Mouse (Mus musculus): ENCODE measurements around the gene Tmem185b.

Gene Tmem185b

DNA sequence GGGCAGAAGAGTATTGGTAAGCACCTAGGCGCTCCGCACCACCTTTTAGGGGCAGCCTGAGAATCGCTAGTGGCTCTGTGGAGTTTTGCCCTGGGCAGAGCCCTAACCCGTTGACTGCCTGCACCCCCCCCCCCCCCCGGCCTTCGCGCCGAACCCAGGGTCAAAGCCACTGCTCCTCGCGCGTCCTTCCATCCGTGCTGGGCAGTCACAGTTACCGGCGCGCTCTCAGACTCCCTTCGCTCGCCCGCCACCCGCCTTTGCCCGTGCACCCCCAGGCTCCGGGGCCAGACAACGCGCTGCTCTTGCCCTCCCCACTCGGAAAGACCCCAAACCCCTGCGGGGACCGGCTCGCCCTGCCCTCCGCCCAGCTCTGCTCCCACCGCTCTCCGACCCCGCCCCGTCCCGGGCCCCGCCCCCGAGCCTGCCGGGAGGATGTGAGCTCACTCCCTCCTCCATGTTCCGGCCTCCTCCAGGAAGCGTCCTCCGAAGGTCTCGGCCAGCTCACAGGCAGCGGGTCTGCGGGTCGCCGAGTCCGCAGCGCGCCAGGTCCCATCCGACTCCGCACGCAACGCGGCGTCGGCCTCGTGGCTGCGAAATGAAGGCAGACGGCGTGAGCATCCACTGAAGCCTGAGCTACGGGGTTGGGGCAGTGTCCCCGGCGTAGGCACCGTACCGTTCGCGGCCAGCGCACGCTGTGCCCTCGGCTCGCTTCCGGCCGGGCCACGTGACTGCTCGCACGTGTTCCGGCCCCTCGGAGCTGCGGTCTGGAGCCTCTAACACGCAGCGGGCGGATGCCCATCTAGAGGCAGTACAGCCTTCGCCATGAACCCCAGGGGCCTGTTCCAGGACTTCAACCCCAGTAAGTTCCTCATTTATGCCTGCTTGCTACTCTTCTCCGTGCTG is at the start of gene Tmem185b:
Tmem185b (plus strand) TSS at position 472 of the 903 bp plus-strand sequence.
- peaks cover 34% of the 10 kb centered on the region for H3K36me3 ChIP-seq (ENCODE audit: insufficient read depth, low read length)
- H3K4me3 ChIP-seq (replicated peaks; ENCODE audit: low read length), result peak within 1 kb of the TSS; percentile 88
- H3K27me3 ChIP-seq (ENCODE audit: insufficient read depth, low read length), result peaks cover 10% of the 10 kb centered on the region; the same call in 1 of the 2 replicates
- H3K9me3 ChIP-seq (ENCODE audit: low read length), result peaks cover 9% of the 10 kb centered on the region
- no peak for TF ChIP-seq NANOG (IDR thresholded peaks at IDR 0.05; ENCODE audit: borderline replicate concordance, low read length)
- peaks cover 53% of the 10 kb centered on the region for H3K4me1 ChIP-seq (replicated peaks; ENCODE audit: low read depth, low read length)

DNA sequence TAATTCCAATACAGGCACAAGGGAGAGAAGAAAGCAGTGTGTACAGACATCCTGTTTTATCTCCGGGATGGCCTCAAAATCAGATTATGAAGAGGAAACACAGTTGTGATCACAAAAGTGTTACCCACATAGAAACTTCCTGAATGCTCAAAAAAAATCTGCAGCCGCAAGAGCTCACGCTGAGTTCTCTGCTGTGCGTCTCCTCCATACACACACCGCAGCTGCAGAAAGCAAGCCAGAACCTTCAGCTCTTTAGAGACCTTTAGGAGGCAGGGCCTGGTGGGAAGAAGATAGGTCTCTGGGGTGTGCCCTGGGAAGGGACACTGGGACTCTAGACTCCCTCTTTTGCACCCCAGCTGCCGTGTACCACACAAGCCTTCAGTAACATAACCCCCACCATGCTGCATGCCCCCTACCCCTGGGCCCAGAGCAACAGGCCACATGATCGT is 49.0 kb upstream of the Tmem185b start:
- H3K36me3 ChIP-seq (ENCODE audit: insufficient read depth, low read length), result peaks cover 34% of the 10 kb centered on the region
- no peaks in the 10 kb centered on the region for H3K9me3 ChIP-seq (ENCODE audit: low read length)
- H3K4me1 ChIP-seq (replicated peaks; ENCODE audit: low read depth, low read length), result peaks cover 38% of the 10 kb centered on the region
- H3K27me3 ChIP-seq (ENCODE audit: insufficient read depth, low read length), result no peaks in the 10 kb centered on the region
- TF ChIP-seq CTCF (conservative IDR thresholded peaks at IDR 0.05; ENCODE audit: low read length) (no peak), POU5F1 (IDR thresholded peaks at IDR 0.05; ENCODE audit: borderline replicate concordance, low read length) (no peak), NANOG (IDR thresholded peaks at IDR 0.05; ENCODE audit: borderline replicate concordance, low read length) (no peak)
- no peak overlapping the region for H3K4me3 ChIP-seq (replicated peaks; ENCODE audit: low read length)

DNA sequence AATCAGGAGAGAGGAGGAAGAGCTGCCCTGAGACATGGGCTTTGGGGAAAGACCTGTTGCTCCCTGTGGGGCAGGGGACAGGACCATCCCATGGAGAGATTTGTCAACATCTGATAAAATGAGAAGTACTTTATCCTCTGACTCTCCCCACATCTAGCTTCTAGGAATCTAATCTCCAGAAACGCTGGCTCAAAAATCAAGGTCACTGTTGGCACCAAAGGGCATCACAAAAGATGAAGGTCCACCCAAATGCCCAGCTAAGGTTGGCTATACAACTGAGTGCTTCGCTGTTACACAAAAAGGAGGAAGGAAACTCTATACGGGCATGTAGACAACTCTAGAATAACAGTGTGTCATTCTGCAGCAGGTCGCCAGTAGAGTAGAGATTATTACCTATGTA is 46.3 kb upstream of the Tmem185b start:
- Histone ChIP-seq H3K27me3 (ENCODE audit: insufficient read depth, low read length) (no peaks in the 10 kb centered on the region), H3K9me3 (ENCODE audit: low read length) (no peaks in the 10 kb centered on the region), H3K4me3 (replicated peaks; ENCODE audit: low read length) (no peak overlapping the region), H3K36me3 (ENCODE audit: insufficient read depth, low read length) (peaks cover 24% of the 10 kb centered on the region), H3K4me1 (replicated peaks; ENCODE audit: low read depth, low read length) (peaks cover 38% of the 10 kb centered on the region)
- TF ChIP-seq NANOG (IDR thresholded peaks at IDR 0.05; ENCODE audit: borderline replicate concordance, low read length), result no peak
- no peak for TF ChIP-seq CTCF (conservative IDR thresholded peaks at IDR 0.05; ENCODE audit: low read length)
- no peak for TF ChIP-seq POU5F1 (IDR thresholded peaks at IDR 0.05; ENCODE audit: borderline replicate concordance, low read length)

- no peak overlapping the region for H3K4me3 ChIP-seq (replicated peaks; ENCODE audit: low read length)
- H3K4me1 ChIP-seq (replicated peaks; ENCODE audit: low read depth, low read length), result peaks cover 38% of the 10 kb centered on the region
- H3K27me3 ChIP-seq (ENCODE audit: insufficient read depth, low read length), result no peaks in the 10 kb centered on the region
- peaks cover 22% of the 10 kb centered on the region for H3K36me3 ChIP-seq (ENCODE audit: insufficient read depth, low read length)
- no peak for TF ChIP-seq CTCF (conservative IDR thresholded peaks at IDR 0.05; ENCODE audit: low read length)
- no peak for TF ChIP-seq NANOG (IDR thresholded peaks at IDR 0.05; ENCODE audit: borderline replicate concordance, low read length)
- TF ChIP-seq POU5F1 (IDR thresholded peaks at IDR 0.05; ENCODE audit: borderline replicate concordance, low read length), result no peak
- no peaks in the 10 kb centered on the region for H3K9me3 ChIP-seq (ENCODE audit: low read length)
Observed at GRCm38 (mm10) chr1:119480678-119481077, 45.3 kb upstream of the Tmem185b start.

DNA sequence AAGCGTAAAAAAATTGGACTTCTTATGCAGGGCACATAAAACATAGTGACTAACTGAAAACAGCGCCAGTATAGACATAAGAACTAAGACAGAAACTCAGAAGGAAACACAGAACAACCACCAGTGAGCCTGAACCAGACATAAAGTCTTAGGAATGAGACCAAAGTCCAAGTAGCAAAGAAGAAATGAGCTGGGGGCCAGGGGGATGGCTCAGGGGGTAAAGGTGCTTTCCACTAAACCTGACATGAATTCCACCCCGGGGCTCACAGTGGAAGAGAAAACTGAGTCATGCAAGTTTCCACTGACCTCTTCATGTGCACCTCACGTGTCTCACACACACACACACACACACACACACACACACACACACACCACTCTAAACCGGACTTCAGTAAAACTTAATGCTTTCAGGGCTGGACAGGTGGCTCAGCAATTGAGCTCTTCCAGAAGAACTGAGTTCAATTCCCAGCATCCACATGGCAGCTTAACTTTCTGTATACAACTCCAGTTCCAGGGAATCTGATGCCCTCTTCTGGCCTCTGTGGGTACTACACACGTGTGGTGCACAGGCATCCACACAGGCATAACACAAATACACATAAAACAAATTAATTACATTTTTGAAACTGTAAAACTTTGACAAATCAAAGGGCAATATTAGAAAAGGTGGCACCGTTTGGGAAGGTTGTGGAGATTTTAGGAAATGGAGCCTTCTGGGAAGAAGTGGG is 44.6 kb upstream of the Tmem185b start:
- Histone ChIP-seq H3K4me3 (replicated peaks; ENCODE audit: low read length) (no peak overlapping the region), H3K27me3 (ENCODE audit: insufficient read depth, low read length) (no peaks in the 10 kb centered on the region), H3K4me1 (replicated peaks; ENCODE audit: low read depth, low read length) (peaks cover 38% of the 10 kb centered on the region), H3K9me3 (ENCODE audit: low read length) (no peaks in the 10 kb centered on the region), H3K36me3 (ENCODE audit: insufficient read depth, low read length) (peaks cover 19% of the 10 kb centered on the region)
- peak; percentile 90 for TF ChIP-seq CTCF (conservative IDR thresholded peaks at IDR 0.05; ENCODE audit: low read length)
- TF ChIP-seq NANOG (IDR thresholded peaks at IDR 0.05; ENCODE audit: borderline replicate concordance, low read length), result no peak

- TF ChIP-seq NANOG (IDR thresholded peaks at IDR 0.05; ENCODE audit: borderline replicate concordance, low read length) (no peak), POU5F1 (IDR thresholded peaks at IDR 0.05; ENCODE audit: borderline replicate concordance, low read length) (no peak), CTCF (conservative IDR thresholded peaks at IDR 0.05; ENCODE audit: low read length) (peak; percentile 9; the same call in 1 of the 2 replicates)
- Histone ChIP-seq H3K27me3 (ENCODE audit: insufficient read depth, low read length) (no peaks in the 10 kb centered on the region), H3K9me3 (ENCODE audit: low read length) (no peaks in the 10 kb centered on the region), H3K36me3 (ENCODE audit: insufficient read depth, low read length) (peaks cover 6% of the 10 kb centered on the region), H3K4me3 (replicated peaks; ENCODE audit: low read length) (no peak overlapping the region), H3K4me1 (replicated peaks; ENCODE audit: low read depth, low read length) (peaks cover 48% of the 10 kb centered on the region)
Observed at GRCm38 (mm10) chr1:119482891-119483290, 43.1 kb upstream of the Tmem185b start.

- peaks cover 5% of the 10 kb centered on the region for H3K36me3 ChIP-seq (ENCODE audit: insufficient read depth, low read length)
- H3K27me3 ChIP-seq (ENCODE audit: insufficient read depth, low read length), result no peaks in the 10 kb centered on the region
- no peak overlapping the region for H3K4me3 ChIP-seq (replicated peaks; ENCODE audit: low read length)
- H3K9me3 ChIP-seq (ENCODE audit: low read length), result no peaks in the 10 kb centered on the region
- TF ChIP-seq POU5F1 (IDR thresholded peaks at IDR 0.05; ENCODE audit: borderline replicate concordance, low read length) (no peak), CTCF (conservative IDR thresholded peaks at IDR 0.05; ENCODE audit: low read length) (peak; percentile 59), NANOG (IDR thresholded peaks at IDR 0.05; ENCODE audit: borderline replicate concordance, low read length) (no peak)
- H3K4me1 ChIP-seq (replicated peaks; ENCODE audit: low read depth, low read length), result peaks cover 58% of the 10 kb centered on the region
Observed at GRCm38 (mm10) chr1:119484457-119484856, 41.5 kb upstream of the Tmem185b start.

DNA sequence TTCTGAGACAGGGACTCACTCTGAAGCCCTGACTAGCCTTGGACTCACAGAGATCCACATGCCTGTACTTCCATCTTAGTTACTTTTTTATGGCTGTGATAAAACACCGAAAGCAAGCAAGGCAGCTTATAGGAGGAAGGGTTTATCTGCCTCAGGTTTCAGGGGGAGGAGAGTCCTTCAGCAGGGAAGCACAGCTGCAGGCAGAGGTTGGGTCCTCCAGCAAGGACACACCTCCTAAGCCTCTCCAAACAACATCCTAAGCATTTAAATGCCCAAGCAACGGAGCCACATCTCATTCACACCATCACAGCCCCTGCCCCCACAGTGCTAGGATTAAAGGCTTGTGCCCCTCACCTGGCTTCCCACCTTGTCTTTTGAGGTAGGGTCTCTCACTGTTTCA is 40.1 kb upstream of the Tmem185b start:
- Histone ChIP-seq H3K4me3 (replicated peaks; ENCODE audit: low read length) (no peak overlapping the region), H3K27me3 (ENCODE audit: insufficient read depth, low read length) (no peaks in the 10 kb centered on the region), H3K9me3 (ENCODE audit: low read length) (no peaks in the 10 kb centered on the region), H3K4me1 (replicated peaks; ENCODE audit: low read depth, low read length) (peaks cover 63% of the 10 kb centered on the region), H3K36me3 (ENCODE audit: insufficient read depth, low read length) (no peaks in the 10 kb centered on the region)
- no peak for TF ChIP-seq NANOG (IDR thresholded peaks at IDR 0.05; ENCODE audit: borderline replicate concordance, low read length)
- no peak for TF ChIP-seq CTCF (conservative IDR thresholded peaks at IDR 0.05; ENCODE audit: low read length)

Data from E14TG2a.4 (cell line).